Mouse (Mus musculus) cerebellum, postnatal 10 days (tissue): ENCODE results near the gene Gm39566.
A peak's percentile ranks its signal among the peaks of the same experiment; 100 is the strongest.
"Not testable (repeated sequence)": the region's sequence is repeated elsewhere in the genome, so short reads cannot be mapped to it uniquely, and the experiment has no call there.

Experiments used
- DNase-seq, 2 experiments: peaks; one replicate each; pipeline ENCODE4 v3.0.0; 2021; ENCODE audit warnings: mixed read lengths in 2 of 2

Gene Gm39566

DNA sequence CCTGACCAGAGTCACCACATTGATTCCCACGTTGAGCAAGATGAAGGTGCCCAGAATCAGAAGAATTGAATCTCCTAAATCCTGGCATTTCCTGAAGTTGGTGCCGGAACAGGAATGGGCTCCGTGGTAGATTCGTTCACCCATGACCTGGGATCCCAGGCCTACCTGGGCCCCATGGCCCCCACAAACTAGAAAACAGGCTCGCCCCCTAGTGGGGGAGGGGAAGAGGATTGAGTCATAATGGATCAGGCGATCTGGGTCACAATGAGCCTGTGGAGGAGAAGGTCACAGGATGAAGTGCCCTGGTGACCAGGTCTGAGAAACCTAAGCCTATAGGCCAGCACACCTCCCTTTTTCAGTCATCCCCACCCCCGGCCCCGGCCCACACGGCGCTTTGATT is at the start of gene Gm39566:
Gene Gm39566 (minus strand): TSS at position 144 of the 400 bp plus-strand sequence.
- DNase-seq: no peak

GRCm38 (mm10) chr11:69864138-69864860 is 49.2 kb upstream of the Gm39566 start:
- no peak for DNase-seq

DNA sequence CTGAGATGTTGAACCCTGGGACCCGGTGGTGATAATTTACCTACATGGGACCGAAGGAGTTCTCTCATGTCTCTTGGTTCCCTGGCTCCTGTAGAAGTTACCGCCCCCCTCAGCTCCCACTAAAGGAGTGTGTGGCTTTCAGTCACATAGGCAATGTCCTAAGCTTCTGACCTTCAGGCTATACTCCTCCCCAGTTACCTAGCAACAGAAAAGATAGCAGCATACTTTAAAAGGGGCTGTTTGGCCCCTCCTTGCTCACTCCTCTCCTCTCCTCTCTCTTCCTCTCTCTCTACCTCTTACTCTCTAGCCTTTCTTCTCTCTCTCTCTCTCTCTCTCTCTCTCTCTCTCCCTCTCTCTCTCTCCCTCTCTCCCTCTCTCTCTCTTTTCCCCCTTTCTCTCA is 48.6 kb upstream of the Gm39566 start:
- not testable (repeated sequence) for DNase-seq

DNA sequence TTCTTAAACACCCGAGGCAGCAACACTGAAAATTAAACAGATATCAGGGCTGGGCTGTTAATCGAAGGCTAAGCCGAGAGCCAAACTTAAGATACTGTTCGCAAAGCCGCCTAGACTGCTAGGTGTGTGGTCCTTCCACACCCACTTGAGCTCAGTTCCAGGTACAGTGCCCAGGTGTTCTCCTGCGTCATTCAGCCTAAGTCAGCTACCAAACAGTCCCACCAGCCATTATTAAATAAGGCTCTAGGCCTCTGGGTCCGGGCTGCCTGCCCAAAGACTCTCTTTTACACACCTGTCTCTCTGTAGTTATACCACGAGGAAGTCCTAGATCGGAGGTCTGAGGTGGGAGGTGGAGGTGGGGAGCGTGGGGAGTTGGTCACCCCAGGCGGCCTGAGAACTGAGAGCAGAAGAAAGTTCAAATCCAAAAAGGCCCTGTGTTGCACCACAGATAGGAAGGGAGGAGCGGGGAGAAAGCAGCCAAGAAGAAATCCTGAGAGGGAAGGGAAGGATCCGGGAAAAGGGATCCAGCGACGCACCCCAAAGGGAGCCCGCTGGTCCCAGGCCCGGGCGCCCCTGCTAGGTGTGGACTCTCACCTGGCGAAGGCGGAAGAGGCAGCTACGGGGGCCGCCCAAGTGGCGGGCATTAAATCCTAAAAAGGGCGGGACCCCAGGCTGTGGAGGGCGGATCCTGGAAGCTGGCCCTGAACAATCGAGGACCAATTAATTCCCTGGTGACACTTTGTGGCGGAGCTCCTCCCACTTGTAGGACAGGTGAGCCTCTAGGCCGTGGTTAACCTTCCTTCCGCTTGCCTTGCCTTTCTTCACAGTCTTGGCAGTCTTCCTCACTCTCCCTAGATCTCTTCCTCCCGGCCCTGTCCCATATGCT is 43.3 kb upstream of the Gm39566 start, which contains the start of gene Tnk1:
Gene Tnk1 (minus strand): TSS at position 618 of the 886 bp plus-strand sequence.
- no peak for DNase-seq

DNA sequence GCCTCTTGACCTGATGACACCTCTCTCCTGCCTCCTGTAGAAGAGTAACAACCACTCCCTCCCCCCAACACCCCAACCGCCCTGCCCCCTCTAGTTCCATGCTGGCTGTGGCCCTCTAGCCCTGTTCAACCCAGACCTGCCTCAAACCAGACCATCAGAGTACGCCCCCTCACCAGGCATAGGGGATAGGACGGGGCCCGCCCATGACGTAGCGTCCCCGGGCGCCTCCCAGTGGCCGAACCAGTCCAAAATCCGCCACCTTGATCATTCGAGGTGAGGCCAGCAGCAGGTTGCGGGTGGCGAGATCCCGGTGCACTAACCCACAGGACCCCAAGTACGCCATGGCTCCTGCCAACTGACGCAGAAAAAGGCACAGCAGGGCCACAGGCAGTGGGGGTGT is 40.2 kb upstream of the Gm39566 start:
- peak; percentile 77 to 78 for DNase-seq

DNA sequence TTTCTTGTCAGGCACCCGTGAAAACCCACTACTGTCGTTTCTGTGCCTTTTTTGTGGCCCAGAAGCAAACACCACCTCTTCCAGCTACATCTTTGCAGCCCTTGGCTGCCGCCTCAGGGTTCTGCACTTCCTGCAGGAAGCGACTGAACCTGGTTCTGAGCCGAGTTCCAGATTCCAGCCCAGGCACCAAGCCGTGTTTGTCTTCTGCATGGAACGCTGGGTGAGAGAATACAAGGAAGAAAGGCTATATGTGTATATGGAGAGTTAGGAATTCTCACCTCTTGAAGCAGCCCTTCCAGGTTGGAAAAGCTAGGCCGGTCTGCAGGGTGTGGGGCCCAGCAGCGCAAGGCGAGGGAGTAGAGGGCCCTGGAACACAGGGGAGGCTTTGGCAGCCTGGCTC is 39.6 kb upstream of the Gm39566 start:
- no peak for DNase-seq

DNA sequence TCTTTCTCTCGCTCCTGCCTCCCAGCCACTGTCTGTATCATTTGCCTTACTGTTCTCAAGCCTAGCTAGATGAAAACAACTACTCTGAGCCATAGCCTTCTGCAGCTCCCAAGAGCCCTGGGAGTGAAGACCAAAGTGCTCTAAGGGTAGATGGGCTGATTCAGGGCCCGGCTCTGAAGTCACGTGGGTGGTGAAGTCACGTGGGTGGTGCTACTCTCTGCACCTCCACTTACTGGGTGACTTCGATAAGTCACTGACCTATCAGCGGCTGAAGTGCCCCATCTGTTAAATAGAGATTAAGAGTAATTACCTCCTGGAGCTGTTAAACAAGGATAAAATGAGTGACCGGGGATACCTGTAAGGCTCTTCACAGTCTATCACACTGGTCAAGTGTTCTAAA is 38.9 kb upstream of the Gm39566 start:
- DNase-seq: no peak

- no peak for DNase-seq
Observed at GRCm38 (mm10) chr11:69850754-69851153, 35.7 kb upstream of the Gm39566 start.

DNA sequence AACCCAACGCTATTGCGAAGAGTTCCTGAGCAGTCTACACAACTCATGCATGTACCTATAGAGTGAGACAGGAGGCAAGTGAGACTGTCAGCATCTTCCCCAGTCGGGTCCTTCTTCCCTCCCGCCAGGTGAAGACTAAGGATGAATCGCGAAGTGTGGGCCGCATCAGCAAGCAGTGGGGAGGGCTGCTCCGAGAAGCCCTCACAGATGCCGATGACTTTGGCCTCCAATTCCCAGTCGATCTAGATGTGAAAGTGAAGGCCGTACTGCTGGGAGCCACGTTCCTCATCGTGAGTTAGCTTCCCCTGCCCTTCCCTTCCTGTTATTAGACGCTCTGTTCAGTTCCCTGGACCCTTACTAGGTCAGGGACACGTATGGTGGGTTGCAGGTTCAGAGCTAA is 34.8 kb upstream of the Gm39566 start:
- DNase-seq: no peak

- no peak for DNase-seq
Observed at GRCm38 (mm10) chr11:69849128-69849527, 34.0 kb upstream of the Gm39566 start.

- peak; percentile 87 to 88 for DNase-seq
Observed at GRCm38 (mm10) chr11:69848021-69848420, 32.9 kb upstream of the Gm39566 start.

GRCm38 (mm10) chr11:69846738-69847688 is 31.9 kb upstream of the Gm39566 start:
- peak; percentile 53 to 64 for DNase-seq

DNA sequence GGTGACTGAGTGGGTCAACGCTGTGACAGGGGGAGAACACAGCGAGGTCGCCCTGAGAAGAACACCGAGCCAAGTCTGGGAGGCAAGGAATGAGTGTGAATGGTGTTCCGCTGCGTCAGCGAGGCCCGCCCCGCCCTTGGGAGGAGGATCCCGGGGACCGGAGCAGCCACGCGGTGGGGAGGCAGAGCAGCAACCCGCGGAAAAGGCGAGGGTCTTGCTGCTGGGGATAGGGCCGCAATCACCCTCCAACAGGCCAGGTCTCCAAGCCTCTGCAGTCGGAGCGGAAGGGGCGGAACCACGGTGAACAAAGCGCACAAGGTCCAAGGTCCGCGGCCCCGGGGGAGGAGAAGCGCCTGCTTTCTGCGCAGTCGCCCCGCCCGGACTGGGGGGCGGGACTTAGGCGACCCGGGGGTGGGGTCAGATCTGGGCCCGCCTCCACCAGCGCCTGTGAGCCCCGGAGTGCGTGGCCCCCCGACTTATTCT is 31.1 kb upstream of the Gm39566 start, which contains the start of gene Plscr3:
Gene Plscr3 (plus strand): TSS at position 179 of the 483 bp plus-strand sequence.
- DNase-seq: peak; percentile 97 to 98

DNA sequence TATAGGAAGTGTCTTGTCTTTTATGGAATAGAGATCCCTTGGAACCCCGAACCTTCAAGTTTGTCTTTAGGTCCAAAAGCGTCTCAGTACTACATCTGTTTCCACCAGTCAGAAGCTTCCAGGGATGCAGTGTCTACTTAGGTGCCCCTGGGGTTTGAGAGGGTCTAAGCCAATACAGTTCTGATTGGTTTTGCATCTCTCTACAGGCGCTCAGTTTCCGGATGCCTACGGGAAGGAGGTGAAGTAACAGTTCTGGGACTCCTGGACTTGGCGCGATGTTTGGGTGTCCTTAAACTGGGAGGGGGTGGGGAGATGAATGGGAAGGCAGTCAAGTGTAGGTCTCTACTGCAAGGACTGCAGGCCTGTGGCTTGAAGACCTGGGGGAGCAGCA is 23.6 kb upstream of the Gm39566 start:
- peak in 1 of 2 experiments; percentile 48 for DNase-seq

DNA sequence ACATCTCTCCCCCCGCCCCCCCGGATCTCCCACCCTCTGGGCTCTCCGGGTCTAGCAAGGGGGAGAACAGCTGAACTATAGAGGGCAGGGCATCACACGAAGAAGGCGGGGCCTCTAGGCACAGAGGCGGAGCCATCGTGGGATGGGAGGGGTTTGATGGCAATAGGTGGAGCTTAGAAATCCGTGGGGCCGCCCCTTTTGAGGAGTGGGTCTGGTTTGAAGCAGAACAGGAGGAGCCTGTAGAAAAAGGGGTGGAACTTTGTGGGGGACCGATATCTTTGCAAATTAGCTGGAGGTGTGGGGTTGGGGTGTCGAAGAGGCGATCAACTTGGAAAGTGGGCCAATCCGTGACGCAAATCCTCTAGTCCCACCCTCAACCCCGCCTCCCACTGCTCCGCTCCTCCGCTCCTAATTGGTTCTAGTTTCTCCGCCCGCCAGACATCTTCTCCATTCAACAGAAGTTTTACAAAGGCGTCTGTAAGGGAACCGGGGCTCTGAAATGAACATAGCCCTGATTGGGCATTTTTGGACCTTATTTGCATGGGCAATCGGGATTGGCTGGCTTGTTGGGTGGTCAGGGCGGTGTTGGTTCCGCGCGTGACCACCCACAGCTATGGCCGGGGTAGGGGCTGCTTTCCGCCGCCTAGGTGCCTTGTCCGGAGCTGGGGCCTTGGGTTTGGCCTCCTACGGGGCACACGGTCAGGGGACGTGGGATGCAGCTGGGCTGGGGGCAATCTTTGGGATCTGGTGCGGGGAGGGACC is 23.0 kb upstream of the Gm39566 start, which contains the start of gene Tmem256:
Gene Tmem256 (plus strand): TSS at position 563 of the 762 bp plus-strand sequence.
- DNase-seq: peak; percentile 98 to 99

GRCm38 (mm10) chr11:69837604-69837951 is 22.5 kb upstream of the Gm39566 start, which contains the start of gene Nlgn2:
Nlgn2 (minus strand) TSS chr11:69837784.
- peak; percentile 94 to 95 for DNase-seq

- DNase-seq: peak; percentile 71 to 73
Observed at GRCm38 (mm10) chr11:69836703-69837576, 21.8 kb upstream of the Gm39566 start.

GRCm38 (mm10) chr11:69835966-69836335 is 20.9 kb upstream of the Gm39566 start:
- peak in 1 of 2 experiments; percentile 56 for DNase-seq

GRCm38 (mm10) chr11:69835326-69835965 is 20.3 kb upstream of the Gm39566 start:
- DNase-seq: peak in 1 of 2 experiments; percentile 50
